Mouse (Mus musculus) gastrocnemius, postnatal 4 days (tissue): ENCODE results near the gene Pwp2. TPM values are rescaled to one million over a fixed set of nuclear protein-coding genes. Genes with fewer than 3 reads are reported as not detected.

Experiments
- DNase-seq, 2 experiments: peaks; one replicate each; pipeline ENCODE4 v3.0.0; 2021 to 2022; ENCODE audit warnings: low spot score in 2 of 2, mixed read lengths in 2 of 2
- total RNA-seq, 2 experiments: library from RNA; stranded (reverse); gene quantifications; 2 replicates each; pipeline ENCODE4 v1.2.3; 2021

Gene Pwp2
- total RNA-seq, 2 experiments from 2014 or later = 8.9 to 10.5 TPM

DNA sequence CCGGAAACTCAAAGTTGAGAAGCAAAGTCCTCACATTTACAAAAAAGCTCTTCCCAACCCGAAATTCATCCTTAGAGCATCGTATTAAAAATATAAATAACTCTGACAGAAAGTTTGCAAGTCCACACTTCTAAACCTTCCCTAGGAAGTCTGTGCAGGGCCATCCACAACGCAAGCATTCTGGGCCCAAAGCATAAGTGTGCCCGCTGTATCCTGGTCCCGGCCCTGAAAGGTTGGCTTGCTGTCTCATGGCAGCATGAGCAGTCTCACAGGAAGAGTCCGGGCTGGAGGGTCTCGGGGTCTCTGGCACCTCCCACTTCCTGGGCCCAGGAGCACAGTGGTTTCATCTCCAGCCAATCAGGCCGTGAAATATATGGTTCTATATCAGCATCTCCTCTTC lies 13.4 kb downstream of the Pwp2 start:
- no peak for DNase-seq

DNA sequence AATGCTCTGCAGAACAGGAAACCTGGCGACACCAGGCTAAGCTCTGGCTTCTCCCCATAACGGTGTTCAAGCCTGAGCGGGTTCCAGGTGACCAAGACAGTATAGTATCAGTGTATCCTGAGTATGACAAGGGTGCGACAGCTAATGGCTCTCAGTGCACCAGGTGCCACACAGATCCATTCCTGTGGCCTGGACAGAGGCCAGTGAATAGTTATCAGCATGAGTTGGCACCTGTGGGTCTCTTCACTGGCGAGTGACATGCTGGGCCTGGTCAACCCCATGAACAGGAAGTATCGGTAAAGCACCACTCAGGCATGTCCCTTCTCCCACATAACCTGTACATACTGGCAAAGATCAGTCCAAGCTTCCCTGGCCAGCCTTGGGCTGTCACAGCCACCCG lies 13.9 kb downstream of the Pwp2 start:
- no peak for DNase-seq

DNA sequence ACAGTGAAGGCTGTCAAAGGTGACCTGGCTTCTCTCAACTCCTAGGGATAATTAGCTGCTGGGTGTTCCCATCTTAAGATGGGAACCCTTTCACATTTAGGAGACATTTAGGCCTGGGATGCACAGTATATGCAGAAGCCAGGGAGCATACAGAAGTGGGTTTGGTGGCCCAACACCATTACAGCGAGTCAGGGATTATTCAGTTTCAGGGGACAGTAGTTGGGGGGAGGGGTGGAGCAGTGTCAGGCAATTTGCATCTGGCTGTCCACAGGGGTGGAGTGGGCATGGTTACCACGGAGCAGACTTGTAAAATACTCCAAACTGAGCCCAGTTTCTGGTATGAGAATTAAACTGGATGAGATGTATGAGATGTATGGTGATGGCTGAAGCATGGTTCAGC lies 14.5 kb downstream of the Pwp2 start:
- DNase-seq = no peak

DNA sequence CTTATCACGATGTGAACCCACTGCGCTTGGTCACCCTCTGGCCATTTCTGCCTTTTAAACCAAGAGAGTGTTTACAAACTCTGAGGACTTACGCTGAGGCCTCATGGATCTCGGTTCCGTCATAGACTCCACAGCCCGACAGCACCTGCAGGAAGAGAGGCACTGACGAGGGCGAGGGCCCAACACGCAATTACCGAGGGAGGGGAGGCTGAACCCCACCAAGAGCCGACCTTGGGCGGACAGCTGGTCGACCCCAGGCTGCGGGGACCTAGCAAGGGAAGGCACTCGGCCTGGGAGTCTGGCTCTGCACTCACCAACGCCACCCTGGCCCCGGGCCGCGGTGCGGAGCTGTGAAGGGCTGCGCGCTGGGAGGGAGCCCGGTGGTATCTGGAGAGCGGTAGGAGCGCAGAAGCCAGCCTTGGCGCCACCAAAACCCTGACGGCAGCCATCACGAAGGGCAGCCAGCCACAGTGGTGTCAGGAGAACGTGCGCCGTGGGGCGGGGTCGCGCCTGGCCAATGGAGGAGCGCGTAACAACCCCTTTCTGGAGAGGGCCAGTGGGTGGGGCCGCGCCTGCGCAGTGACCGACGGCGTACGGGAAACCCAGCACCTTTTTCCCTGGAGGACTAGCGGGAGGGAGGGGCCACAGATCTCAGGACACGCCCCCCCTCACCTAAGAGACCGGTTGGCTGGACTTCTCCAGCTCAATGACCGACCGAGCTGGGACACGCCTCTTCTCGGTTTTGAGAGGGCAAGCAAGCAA lies 15.5 kb downstream of the Pwp2 start, which contains the start of gene D10Jhu81e:
Gene D10Jhu81e (minus strand): TSS at position 502 of the 762 bp plus-strand sequence.
- DNase-seq = peak; percentile 98 to 99

DNA sequence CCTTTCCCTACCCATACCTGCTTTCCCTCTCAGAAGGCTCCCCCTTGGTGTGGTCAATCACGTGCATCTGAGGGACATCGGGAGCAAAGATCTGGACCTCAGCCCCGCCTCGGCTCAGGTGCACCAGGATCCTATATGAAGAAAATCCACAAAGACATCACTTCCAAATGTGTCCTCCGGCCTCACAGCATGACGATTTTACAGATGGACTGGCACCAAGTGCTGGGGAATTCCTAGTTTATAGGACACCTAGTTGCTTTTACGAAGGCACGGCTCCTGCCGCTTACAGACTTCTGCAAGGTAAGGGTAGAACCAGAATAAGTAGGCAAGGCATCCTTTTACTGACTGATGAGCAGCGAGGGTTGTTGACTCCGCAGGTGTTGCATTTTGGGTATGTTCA lies 16.2 kb downstream of the Pwp2 start:
- DNase-seq = no peak

DNA sequence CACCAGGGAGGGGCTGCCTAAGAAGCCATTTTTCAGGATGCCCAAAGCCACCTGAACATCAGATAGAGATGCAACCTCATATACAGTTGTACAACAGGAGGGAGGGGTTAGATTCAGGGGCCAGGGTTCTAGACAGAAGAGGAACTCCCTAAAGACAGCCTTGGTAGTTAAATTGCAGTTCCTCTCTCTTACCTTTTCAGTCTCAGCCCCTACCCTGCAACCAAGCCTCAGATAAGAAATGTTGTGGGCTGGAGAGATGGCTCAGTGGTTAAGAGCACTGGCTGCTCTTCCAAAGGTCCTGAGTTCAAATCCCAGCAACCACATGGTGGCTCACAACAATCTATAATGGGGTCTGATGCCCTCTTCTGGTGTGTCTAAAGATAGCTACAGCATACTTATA lies 17.2 kb downstream of the Pwp2 start:
- DNase-seq = no peak

DNA sequence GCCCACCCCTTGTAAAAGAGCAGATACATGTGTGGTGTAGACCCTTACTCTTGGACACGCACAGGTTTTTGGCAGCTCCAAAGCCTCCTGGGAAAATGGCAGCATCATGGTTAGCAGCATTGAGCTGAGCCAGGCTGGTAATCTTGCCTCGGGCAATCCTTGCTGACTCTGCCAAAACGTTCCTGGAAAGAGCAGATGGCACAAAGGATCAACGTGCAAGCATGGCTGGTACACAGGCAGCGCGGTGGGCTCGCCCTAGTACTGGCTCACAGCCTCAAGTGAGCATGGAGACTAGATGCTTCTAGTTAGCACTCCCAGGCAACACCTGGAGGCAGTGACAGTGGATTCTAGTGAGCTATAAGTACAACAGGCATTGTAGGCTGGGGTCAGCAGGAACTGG lies 17.6 kb downstream of the Pwp2 start:
- no peak for DNase-seq

DNA sequence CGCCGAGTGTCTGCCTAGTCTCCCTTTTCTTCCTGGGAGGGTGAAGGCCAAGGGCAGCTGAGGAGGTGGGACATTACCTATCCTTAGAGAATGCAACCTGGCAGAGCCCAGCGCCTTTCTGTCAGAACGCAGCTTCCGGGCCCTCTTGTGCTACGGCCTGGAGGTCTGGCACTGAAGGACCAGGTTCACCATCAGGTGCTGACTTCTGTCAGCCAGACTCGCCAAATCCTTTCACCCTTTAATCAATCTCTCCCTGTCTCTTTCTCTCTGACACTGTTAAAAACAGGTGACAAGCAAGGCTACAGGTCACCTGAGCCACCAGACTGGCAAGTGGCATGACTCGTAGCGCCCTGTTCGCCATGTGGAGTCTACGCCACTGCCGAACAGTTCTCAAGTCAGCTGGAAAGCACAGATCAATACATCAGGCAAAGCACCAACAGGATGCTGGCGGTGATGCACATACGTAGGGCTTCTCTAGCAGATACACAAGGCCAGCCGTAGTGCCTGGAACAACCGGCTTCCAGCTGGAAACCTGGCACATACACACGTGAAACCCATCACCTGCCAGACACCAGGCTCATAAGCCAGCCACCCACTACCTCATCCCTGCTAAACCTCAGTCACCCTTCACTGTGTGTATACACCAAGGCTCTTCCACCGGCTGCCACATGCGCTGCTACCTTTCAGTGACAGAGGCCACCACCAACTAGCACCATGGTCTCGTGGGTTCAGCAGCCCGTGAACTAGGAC lies 19.5 kb downstream of the Pwp2 start:
- DNase-seq = no peak

DNA sequence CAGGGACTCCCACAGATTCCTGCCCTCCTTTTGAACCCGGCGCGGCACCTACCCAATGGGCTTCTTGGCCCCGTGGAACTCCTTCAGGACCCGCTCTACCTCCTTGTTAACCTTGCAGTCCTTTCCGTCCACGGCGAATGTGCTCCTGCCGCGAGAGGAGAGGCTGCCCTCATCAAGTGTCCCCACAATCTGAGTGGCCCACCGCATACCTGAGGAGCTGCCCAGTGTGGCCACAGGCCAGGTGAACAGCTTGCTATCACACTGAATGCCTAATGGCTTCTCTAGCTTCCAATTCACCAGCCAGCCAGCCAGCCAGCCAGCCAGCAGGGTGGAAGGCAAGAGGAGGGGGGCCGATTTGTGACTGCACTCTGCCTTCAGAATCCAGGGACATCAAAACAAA lies 20.2 kb downstream of the Pwp2 start:
- DNase-seq = no peak

DNA sequence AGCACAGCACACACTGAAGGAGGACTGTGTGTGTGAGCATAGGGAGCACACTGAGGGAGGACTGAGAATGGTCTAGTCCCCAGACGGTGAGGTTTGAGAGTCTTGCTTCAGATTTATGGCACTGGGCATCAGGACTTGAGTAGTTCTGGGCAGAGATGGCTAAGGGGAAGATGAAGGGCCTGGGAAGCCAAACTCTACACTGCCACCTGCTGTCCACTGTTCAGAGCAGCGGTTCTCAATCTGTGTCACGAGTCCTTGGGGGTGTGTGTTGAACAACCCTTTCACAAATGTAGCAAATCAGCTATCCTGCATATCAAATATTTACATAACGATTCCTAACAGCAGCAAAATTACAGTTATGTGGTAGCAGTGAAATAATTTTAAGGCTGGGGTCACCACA lies 21.0 kb downstream of the Pwp2 start:
- DNase-seq = peak in 1 of 2 experiments; percentile 70

DNA sequence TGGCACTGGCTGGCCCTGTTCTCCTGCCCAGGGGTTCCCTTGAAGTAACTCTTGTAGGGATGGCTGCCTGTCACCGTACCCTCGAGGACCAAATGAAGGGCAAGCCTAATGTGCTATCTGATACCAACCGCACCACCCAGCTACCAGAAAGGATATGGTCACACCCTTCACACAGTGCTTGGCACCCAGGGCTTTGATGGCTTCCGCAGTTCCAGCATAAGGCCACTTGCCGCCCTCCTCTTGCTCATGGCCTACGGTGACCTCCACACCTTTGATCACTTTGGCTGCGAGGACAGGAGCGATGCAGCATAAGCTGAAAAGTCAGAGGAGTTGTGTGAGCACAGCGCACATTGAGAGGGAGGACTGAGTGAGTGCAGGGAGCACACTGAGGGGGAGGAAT lies 21.7 kb downstream of the Pwp2 start:
- DNase-seq = no peak

DNA sequence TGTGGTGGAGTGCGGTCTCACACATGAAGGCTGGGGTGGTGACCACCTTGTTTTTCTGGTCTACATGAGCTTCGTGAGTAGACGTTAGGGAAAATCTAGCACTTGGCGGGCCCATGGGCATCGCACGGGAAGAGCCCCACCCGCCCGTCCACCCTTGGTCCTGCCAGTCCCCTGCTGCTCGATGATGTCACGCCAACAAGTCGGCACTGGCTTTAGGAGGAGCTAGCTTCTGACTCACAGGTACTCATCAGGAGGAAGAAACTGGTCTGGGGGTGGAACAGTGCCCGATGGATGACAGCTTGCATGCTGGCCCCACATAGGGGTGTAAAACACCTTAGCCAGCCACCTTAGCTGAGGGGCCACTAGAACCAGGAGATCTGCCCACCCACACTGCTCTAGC lies 22.3 kb downstream of the Pwp2 start:
- DNase-seq = no peak

DNA sequence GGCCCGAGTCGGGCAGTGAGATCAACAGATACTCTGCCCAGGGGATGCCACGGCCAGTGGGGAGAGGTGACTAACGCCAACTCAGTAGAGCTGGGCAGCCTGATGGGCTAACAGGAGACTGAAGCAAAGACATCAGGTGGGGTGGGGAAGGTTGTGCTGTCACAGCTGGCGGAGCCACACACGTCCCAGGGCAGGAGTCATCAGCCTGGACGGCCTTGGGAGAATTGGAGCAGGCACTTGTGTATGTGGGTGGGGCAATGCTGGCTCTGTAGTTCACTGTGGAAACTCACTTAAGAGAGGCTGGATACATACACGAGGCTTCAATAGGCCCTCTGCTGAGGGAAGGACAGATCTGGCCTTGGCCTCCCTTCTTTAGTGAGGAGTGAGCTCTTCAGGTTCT lies 23.9 kb downstream of the Pwp2 start:
- DNase-seq = no peak

DNA sequence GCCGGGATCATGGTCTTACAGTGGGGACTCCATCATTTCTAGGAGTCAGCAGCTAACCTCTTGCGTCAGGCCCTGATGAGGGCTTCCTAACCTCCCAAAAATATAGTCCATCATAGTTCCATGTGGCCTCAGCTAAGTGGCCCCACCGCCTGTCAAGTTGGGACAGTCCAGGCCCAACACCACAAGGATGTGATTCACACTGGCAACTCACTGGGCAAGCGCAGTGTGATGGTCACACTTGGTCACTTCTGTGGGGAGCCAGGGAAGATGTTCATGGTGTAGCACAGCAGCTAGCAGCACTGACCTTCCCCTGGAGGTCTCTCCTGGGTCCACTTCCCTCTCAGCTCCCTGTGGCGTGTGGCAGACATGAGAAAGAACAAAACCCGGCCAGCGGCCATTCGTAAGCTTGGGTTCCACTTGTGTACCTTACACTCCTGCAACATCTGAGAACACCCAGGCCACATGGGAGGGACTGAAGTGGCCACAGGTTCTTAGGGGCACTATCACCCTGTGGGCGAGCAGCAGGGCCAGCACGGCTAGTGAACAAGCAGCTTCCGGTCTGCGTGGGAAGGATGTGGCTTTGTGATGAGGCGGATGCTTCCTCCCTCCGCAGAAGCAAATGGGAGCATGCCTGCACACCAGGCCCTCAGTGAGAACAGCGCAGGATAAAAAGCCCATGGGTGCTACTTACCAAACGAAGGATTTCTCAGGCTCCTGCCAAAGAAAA lies 24.4 kb downstream of the Pwp2 start:
- DNase-seq = no peak

DNA sequence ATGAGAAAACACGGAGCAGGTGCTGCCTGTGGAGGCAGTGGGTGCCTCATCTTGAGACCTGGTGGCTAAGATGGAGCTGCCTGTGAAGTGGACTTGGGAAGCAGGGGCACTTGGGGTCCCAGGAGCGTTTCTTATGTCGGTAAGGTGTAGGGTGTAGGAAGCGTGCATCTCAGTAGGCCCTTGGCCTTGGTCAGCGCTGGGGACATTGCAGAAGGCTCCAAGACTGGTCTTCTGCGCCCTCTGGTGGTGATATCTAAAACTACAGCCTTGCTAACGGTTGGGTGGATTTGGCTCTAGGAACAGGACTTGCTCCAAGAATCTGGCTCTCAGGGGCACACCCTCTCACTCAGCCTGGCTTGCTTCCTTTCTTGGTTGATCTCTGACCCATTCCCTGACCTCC lies 25.0 kb downstream of the Pwp2 start:
- DNase-seq = peak; percentile 81 to 85

DNA sequence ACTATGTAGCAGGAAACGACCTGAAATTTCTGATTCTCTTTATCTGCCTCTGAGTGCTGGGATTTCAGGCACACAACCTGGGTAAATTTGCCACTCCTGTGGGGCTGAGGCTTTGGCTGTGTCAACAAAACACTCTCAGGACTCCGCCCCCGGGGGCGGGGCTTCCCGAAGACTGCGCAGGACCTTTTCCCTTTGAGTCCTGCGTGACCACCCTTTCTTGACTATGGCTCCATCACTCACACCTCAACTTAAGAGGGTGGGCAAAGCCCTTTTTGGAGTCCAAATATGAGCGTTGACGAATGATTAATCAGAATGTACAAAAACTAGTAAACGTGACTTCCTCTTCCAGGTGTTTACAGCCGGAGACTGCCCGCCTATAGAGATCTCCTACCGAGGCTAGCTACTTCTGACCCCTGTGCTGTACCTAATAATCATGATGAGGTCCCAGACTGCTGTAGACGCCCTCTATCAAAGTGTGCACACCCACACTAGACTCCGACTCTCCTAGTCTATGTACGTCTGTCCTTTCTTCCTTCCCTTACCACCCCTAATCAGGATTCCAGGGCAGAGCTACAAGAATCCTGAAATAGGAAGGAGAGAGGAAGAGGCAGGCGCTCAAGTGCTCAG lies 25.6 kb downstream of the Pwp2 start:
- DNase-seq = no peak

DNA sequence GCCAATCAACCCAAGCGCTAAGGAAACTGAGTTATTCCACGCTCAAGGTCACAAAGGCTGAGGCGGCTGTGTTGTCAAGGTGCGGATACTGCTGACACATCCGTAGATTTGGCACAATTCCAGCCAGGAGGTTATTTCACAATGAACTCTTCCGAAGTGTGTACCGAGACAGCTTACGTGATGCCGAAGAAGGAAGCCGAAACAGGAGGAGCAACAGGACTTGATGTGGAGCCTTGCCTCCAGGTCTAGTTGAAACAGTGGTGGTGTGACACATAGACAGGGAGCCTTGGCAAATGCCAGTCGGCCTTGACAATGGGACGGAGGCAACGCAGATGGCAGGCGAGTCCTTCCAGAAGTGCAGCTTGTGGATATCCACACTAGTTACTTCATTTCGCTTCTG lies 26.9 kb downstream of the Pwp2 start:
- DNase-seq = no peak

DNA sequence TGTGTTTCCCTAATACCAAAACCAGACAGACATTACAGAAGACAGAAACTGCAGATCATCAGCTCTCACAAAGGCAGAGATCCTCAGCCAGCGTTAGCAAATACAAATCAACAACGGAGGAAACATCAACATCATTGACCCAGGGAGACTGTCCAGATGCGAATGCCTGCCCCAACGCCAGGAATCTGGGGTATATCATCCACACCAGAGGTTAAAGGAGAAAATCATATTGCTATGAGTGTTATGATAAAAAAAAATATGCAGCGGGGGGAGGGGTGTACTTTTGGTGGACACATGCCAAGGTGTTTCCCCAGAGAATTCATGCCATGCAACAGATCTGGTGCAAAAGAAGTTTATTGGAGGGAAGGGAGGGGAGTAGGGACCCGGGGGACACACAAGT lies 28.0 kb downstream of the Pwp2 start:
- no peak for DNase-seq

DNA sequence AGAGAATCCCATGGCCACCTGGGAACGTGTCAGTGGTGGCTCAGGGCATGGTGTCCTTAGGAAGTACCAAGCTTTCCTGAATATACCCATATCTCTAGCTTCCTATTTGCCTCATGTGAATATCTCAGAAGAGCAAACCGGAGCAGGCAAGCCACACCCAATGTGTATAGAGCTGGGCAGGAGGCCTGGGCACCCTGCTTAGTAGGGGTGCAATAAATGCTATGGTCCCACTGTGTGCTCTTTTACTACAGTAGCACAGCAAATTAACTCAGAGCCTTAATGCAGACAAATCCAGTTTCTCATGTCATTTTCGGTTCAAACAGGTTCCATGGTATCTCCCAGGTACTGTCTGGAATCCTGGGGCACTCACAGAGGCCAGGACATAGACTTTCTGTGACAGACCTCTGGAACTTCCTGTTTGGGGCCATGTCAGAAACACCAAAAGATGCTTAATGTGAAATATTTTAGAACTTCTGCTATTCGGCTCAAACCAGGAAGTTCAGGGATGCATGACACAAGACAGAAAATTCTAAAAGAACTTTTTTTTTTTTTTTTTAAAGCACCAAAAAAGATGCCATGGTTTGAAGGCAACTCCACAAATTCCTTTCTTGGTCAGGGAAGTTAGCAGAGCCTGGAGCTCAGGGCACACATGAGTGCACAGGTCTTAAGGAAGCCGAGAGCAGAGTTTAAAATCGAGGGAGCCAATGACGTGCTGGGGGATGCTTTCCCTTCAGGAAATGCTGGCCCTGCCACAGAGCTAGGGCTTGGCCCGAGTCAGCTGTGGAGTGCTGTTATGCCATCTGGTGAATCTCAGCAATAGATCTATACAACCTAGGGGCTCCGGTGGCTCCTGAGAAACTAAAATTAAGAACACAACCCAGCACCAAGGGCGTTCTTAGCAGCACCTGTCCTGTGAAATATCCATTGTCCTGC lies 35.8 kb downstream of the Pwp2 start:
- DNase-seq = no peak

DNA sequence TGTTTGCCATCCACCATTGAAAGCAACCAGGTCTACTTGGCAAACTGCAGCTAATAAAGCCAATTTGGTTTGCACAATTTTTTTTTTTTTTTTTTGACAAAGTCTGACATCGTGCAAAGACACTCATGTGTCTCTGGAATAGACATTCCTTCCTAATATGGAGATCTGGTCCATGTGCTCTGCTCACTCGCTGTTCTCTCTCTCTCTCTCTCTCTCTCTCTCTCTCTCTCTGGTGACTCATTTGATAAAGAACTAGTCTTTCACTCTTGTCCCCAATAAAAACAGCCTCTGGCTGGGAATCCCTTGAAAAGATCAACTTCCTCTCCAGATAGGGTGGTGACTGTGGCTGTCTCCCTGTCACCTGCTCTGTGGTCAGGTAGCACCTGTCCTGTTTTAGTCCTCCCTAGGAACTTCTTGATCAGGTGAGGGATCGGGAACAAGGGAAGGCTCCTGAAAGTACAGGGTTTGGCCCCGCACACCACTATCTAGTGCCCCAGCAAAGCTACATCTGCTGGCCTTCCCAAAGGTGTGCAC lies 37.0 kb downstream of the Pwp2 start:
- DNase-seq = no peak
